Mouse (Mus musculus) testis, adult 2 months (tissue): ENCODE results near the gene Nsun2.

ENCODE experiments used
- CTCF ChIP-seq: fragments of 200-500 bp; IDR thresholded peaks from 2 replicates; pipeline ENCODE4 v1.5.1; 2012; ENCODE audit warnings: low read depth, mild to moderate bottlenecking, inconsistent platforms, low read length, moderate library complexity; ENCODE audit not compliant: control insufficient read depth, insufficient read depth, insufficient replicate concordance
- POLR2A ChIP-seq: fragments of 200-500 bp; IDR thresholded peaks from 2 replicates; pipeline ENCODE4 v1.6.1; 2012; ENCODE audit warnings: low read depth, mild to moderate bottlenecking, inconsistent platforms, low read length, moderate library complexity; ENCODE audit not compliant: control insufficient read depth

DNA sequence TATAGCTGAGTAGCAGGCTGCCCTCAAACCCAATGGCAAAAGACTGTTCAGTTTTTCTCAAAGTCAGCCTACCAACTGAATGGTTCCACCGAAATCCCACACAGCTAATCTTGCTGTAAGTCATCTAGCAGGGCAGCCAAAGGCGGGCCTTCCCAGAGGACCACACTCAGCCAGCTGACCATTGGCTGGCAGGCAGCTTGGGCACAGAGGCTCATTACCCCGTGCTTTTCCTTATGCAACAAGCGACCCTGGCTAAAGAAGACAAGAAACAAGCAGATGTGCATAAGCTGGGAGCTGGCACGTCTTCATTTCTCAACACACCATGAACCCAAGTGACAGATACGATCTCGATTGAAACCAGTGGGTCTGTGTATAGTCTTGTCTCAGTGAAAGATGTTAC is 3.8 kb downstream of the Nsun2 start:
- TF ChIP-seq CTCF (no peak), POLR2A (no peak)
